ENCODE assay signal across 8 mouse cellular contexts in the genomic region with DNA sequence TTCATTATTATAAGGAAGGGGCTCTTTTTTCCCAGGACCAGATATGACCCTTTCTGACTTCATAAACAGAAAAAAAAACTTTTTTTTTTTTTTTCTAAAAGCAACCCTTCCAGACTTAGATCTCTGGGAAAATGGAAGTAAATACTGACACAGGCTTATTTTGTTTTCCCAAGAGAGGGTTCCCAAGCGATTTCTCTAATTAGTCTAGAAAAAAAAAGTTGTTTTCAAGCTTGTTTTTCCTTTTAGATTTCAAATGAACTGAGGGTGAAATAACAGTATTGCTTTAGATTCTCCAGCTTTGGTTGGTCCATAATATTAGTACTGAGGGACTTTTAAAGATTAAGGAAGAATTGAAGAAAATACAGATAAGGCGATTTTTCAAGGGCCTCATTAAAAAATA. TPM values are rescaled to one million over a fixed set of nuclear protein-coding genes. Genes with fewer than 3 reads are reported as not detected.
DNase-seq lines count a peak whose midpoint lies in the region; ATAC-seq and TF ChIP-seq lines count a peak whose summit lies in the region.

No protein-coding gene starts in this region.

- intact Hi-C loops in left cerebral cortex, adult 2 months (cut with DNase I): no loop called here
- intact Hi-C loops in left cerebral cortex, postnatal 14 days (cut with DNase I): no loop called here

- peak overlapping the region; percentile 45 for H3K4me2 ChIP-seq in neural tube, embryonic 14.5 days (ENCODE audit: low read depth, low read length)

- peak; percentile 5; the same call in 1 of the 2 replicates for ATAC-seq in erythroid progenitor cell, adult 5-6 weeks (replicated peaks; ENCODE audit: low FRiP score, poor library complexity, severe bottlenecking)
- no peak for ATAC-seq in neural tube, embryonic 14.5 days (ENCODE audit: low read depth)
- no peak for ATAC-seq in inflammation-experienced regulatory T-cells, adult 6 months

- H3K27ac ChIP-seq in left cerebral cortex, adult 2 months: peak overlapping the region; percentile 80
- peak overlapping the region; percentile 98 for H3K27ac ChIP-seq in limb, embryonic 10.5 days
- H3K27ac ChIP-seq in neural tube, embryonic 14.5 days (ENCODE audit: low read depth, low read length): no peak overlapping the region

- peak overlapping the region; percentile 92; the same call in 1 of the 2 replicates for H3K9ac ChIP-seq in neural tube, embryonic 14.5 days (replicated peaks; ENCODE audit: low read depth, low read length)

- H3K4me3 ChIP-seq in left cerebral cortex, adult 2 months: peak overlapping the region; percentile 99
- peak overlapping the region; percentile 87 for H3K4me3 ChIP-seq in limb, embryonic 10.5 days
- peak overlapping the region; percentile 83 for H3K4me3 ChIP-seq in neural tube, embryonic 14.5 days (ENCODE audit: low read depth, low read length)

- no peak for DNase-seq in left cerebral cortex, adult 2 months (ENCODE audit: extremely low spot score in 1 of 2, low spot score in 2 of 2)
- DNase-seq in left cerebral cortex, postnatal 14 days (ENCODE audit: low spot score in 2 of 2): no peak
- DNase-seq in limb, embryonic 10.5 days (ENCODE audit: low spot score): no peak
- DNase-seq in ovary, adult 18-20 months (ENCODE audit: low spot score): no peak
- no peak for DNase-seq in gastrocnemius, postnatal 25 days

- H3K36me3 ChIP-seq in limb, embryonic 10.5 days: peaks cover 12% of the 10 kb centered on the region
- no peaks in the 10 kb centered on the region for H3K36me3 ChIP-seq in neural tube, embryonic 14.5 days (ENCODE audit: control insufficient read depth, insufficient read depth, low read length)

- TF ChIP-seq CTCF in left cerebral cortex, adult 2 months (IDR thresholded peaks at IDR 0.05): no peak

- H3K27me3 ChIP-seq in limb, embryonic 10.5 days (ENCODE audit: low read depth, poor library complexity, severe bottlenecking): no peaks in the 10 kb centered on the region
- no peaks in the 10 kb centered on the region for H3K27me3 ChIP-seq in neural tube, embryonic 14.5 days (ENCODE audit: control insufficient read depth, insufficient read depth, low read length)

- no peaks in the 10 kb centered on the region for H3K9me3 ChIP-seq in limb, embryonic 10.5 days (replicated peaks)
- H3K9me3 ChIP-seq in neural tube, embryonic 14.5 days (ENCODE audit: control insufficient read depth, low read length): no peaks in the 10 kb centered on the region

- peaks cover 16% of the 10 kb centered on the region for H3K4me1 ChIP-seq in limb, embryonic 10.5 days
- H3K4me1 ChIP-seq in neural tube, embryonic 14.5 days (ENCODE audit: control insufficient read depth, insufficient read depth, low read length): peaks cover 22% of the 10 kb centered on the region

- 44% methylated on average over 2 of the region's 2 CpGs for WGBS in limb, embryonic 10.5 days
- WGBS in neural tube, embryonic 14.5 days: 30% methylated on average over 2 of the region's 2 CpGs

RNA-seq across cellular contexts. Expression of gene Tmem94, which starts 0.5 kb away (rescaled TPM):
- total RNA-seq in left cerebral cortex, adult 2 months (2021): 10 to 100 TPM; 62.3 to 62.7 TPM
- 10 to 100 TPM; 48.1 to 51.4 TPM for total RNA-seq in left cerebral cortex, postnatal 14 days (2021)
- total RNA-seq in erythroid progenitor cell, adult 5-6 weeks (2015; ENCODE audit: low replicate concordance): 32.1 and 36.9 TPM in 2 replicates
- total RNA-seq in erythroid progenitor cell, adult 5-6 weeks (2017; ENCODE audit: low replicate concordance): 35.2 and 35.3 TPM in 2 replicates
- 30.6 and 37.7 TPM in 2 replicates for polyA plus RNA-seq in limb, embryonic 10.5 days (2016; fragmentation: Nextera tagmentation; extraction: Ambion mirVana)
- polyA plus RNA-seq in neural tube, embryonic 14.5 days (2014; fragmentation: Nextera tagmentation; extraction: Ambion mirVana): 17.0 and 21.7 TPM in 2 replicates
- polyA plus RNA-seq in inflammation-experienced regulatory T-cells, adult 6 months (2017; shearing (Covaris generic)): 10 to 100 TPM; 10.6 to 12.7 (median 11.5) TPM
- 10 to 100 TPM; 68.5 to 72.2 TPM for total RNA-seq in gastrocnemius, postnatal 25 days (2021)

RNA-seq across cellular contexts. Expression of gene Caskin2, which starts 48.7 kb away (rescaled TPM):
- 10 to 100 TPM; 18.1 to 18.8 TPM for total RNA-seq in left cerebral cortex, adult 2 months (2021)
- total RNA-seq in left cerebral cortex, postnatal 14 days (2021): 10 to 100 TPM; 18.7 to 21.3 TPM
- total RNA-seq in erythroid progenitor cell, adult 5-6 weeks (2015; ENCODE audit: low replicate concordance): 6.7 and 13.0 TPM in 2 replicates
- total RNA-seq in erythroid progenitor cell, adult 5-6 weeks (2017; ENCODE audit: low replicate concordance): 5.6 and 6.0 TPM in 2 replicates
- 18.1 and 18.9 TPM in 2 replicates for polyA plus RNA-seq in limb, embryonic 10.5 days (2016; fragmentation: Nextera tagmentation; extraction: Ambion mirVana)
- 9.5 and 13.1 TPM in 2 replicates for polyA plus RNA-seq in neural tube, embryonic 14.5 days (2014; fragmentation: Nextera tagmentation; extraction: Ambion mirVana)
- 1 to 10 TPM in 1 of 3 experiments, under 1 TPM in 2; 0.58 to 1.2 (median 0.87) TPM for polyA plus RNA-seq in inflammation-experienced regulatory T-cells, adult 6 months (2017; shearing (Covaris generic))
- 10 to 100 TPM; 13.7 to 13.9 TPM for total RNA-seq in gastrocnemius, postnatal 25 days (2021)

RNA-seq across cellular contexts. Expression of gene Tsen54, which starts 49.8 kb away (rescaled TPM):
- total RNA-seq in left cerebral cortex, adult 2 months (2021): 10 to 100 TPM; 12.4 to 14.2 TPM
- 10 to 100 TPM; 12.7 to 15.3 TPM for total RNA-seq in left cerebral cortex, postnatal 14 days (2021)
- 4.0 and 12.6 TPM in 2 replicates for total RNA-seq in erythroid progenitor cell, adult 5-6 weeks (2015; ENCODE audit: low replicate concordance)
- 3.6 and 4.3 TPM in 2 replicates for total RNA-seq in erythroid progenitor cell, adult 5-6 weeks (2017; ENCODE audit: low replicate concordance)
- 42.5 and 48.8 TPM in 2 replicates for polyA plus RNA-seq in limb, embryonic 10.5 days (2016; fragmentation: Nextera tagmentation; extraction: Ambion mirVana)
- polyA plus RNA-seq in neural tube, embryonic 14.5 days (2014; fragmentation: Nextera tagmentation; extraction: Ambion mirVana): 16.8 and 17.0 TPM in 2 replicates
- 10 to 100 TPM in 2 of 3 experiments, 1 to 10 TPM in 1; 9.8 to 13.2 (median 10.8) TPM for polyA plus RNA-seq in inflammation-experienced regulatory T-cells, adult 6 months (2017; shearing (Covaris generic))
- total RNA-seq in gastrocnemius, postnatal 25 days (2021): 1 to 10 TPM; 3.2 to 7.5 TPM

RNA-seq across cellular contexts. Expression of gene Grb2, which starts 56.3 kb away (rescaled TPM):
- 100 to 1,000 TPM; 186 to 196 TPM for total RNA-seq in left cerebral cortex, adult 2 months (2021)
- total RNA-seq in left cerebral cortex, postnatal 14 days (2021): 100 to 1,000 TPM; 183 to 190 TPM
- 36.8 and 49.5 TPM in 2 replicates for total RNA-seq in erythroid progenitor cell, adult 5-6 weeks (2015; ENCODE audit: low replicate concordance)
- 10.1 and 29.1 TPM in 2 replicates for total RNA-seq in erythroid progenitor cell, adult 5-6 weeks (2017; ENCODE audit: low replicate concordance)
- 77.2 and 87.8 TPM in 2 replicates for polyA plus RNA-seq in limb, embryonic 10.5 days (2016; fragmentation: Nextera tagmentation; extraction: Ambion mirVana)
- polyA plus RNA-seq in neural tube, embryonic 14.5 days (2014; fragmentation: Nextera tagmentation; extraction: Ambion mirVana): 115 and 126 TPM in 2 replicates
- 10 to 100 TPM; 31.7 to 35.5 (median 33.8) TPM for polyA plus RNA-seq in inflammation-experienced regulatory T-cells, adult 6 months (2017; shearing (Covaris generic))
- total RNA-seq in gastrocnemius, postnatal 25 days (2021): 10 to 100 TPM; 56.5 to 58.2 TPM

RNA-seq across cellular contexts. Expression of gene Llgl2, which starts 59.2 kb away (rescaled TPM):
- 1 to 10 TPM; 2.3 to 3.6 TPM for total RNA-seq in left cerebral cortex, adult 2 months (2021)
- total RNA-seq in left cerebral cortex, postnatal 14 days (2021): 1 to 10 TPM; 2.8 to 3.4 TPM
- total RNA-seq in erythroid progenitor cell, adult 5-6 weeks (2015; ENCODE audit: low replicate concordance): 1.7 TPM in 1 of 2 replicates, not detected in the other
- total RNA-seq in erythroid progenitor cell, adult 5-6 weeks (2017; ENCODE audit: low replicate concordance): 0.26 and 1.8 TPM in 2 replicates
- 11.2 and 12.3 TPM in 2 replicates for polyA plus RNA-seq in limb, embryonic 10.5 days (2016; fragmentation: Nextera tagmentation; extraction: Ambion mirVana)
- polyA plus RNA-seq in neural tube, embryonic 14.5 days (2014; fragmentation: Nextera tagmentation; extraction: Ambion mirVana): 0.50 and 0.80 TPM in 2 replicates
- 1 to 10 TPM; 7.0 to 9.7 (median 9.6) TPM for polyA plus RNA-seq in inflammation-experienced regulatory T-cells, adult 6 months (2017; shearing (Covaris generic))
- 1 to 10 TPM; 7.8 to 9.0 TPM for total RNA-seq in gastrocnemius, postnatal 25 days (2021)
